ENCODE assay signal across 8 mouse cellular contexts in genomic region chr19:28967652-28968051, GRCm38 (mm10). TPM values are rescaled to one million over a fixed set of nuclear protein-coding genes. Genes with fewer than 3 reads are reported as not detected.
DNase-seq lines count a peak whose midpoint lies in the region; ATAC-seq and TF ChIP-seq lines count a peak whose summit lies in the region.

Gene 4430402I18Rik, minus strand, starts transcription at chr19:28967800.

- peak within 1 kb of the TSS; percentile 5; the same call in 1 of the 2 replicates for H3K4me3 ChIP-seq in layer of hippocampus, adult 2 months
- H3K4me3 ChIP-seq in intestine, postnatal 0 days (ENCODE audit: low read depth, low read length): no peak within 1 kb of the TSS

- no peaks in the 10 kb centered on the region for H3K9me3 ChIP-seq in intestine, postnatal 0 days (ENCODE audit: control insufficient read depth)

- WGBS in intestine, postnatal 0 days: 20% methylated on average over 11 of the region's 11 CpGs

- no peak within 1 kb of the TSS for H3K4me2 ChIP-seq in intestine, postnatal 0 days (replicated peaks; ENCODE audit: low read depth)

- H3K27me3 ChIP-seq in intestine, postnatal 0 days (replicated peaks; ENCODE audit: control insufficient read depth, insufficient read depth, low read length): no peaks in the 10 kb centered on the region

- H3K4me1 ChIP-seq in intestine, postnatal 0 days (replicated peaks; ENCODE audit: control insufficient read depth, insufficient read depth, low read length): no peaks in the 10 kb centered on the region

- no peak for ATAC-seq in intestine, postnatal 0 days

- no peaks in the 10 kb centered on the region for H3K36me3 ChIP-seq in intestine, postnatal 0 days (ENCODE audit: control insufficient read depth, insufficient read depth)

- intact Hi-C loops in left cerebral cortex, postnatal 36 days (cut with DNase I): loop anchor here (5.0 kb wide), 1 partner anchor 130 kb away; the partner anchor contains the start of gene Slc1a1

- peak within 1 kb of the TSS; percentile 12; the same call in 1 of the 2 replicates for H3K27ac ChIP-seq in layer of hippocampus, adult 2 months
- no peak within 1 kb of the TSS for H3K27ac ChIP-seq in intestine, postnatal 0 days (ENCODE audit: low read depth, low read length)

- no peak within 1 kb of the TSS for H3K9ac ChIP-seq in intestine, postnatal 0 days (ENCODE audit: low read depth, low read length)

- no peak for TF ChIP-seq CTCF in layer of hippocampus, adult 2 months (conservative IDR thresholded peaks at IDR 0.05)
- no peak for TF ChIP-seq CTCF in intestine, postnatal 0 days (IDR thresholded peaks at IDR 0.05; ENCODE audit: low read depth)

- no peak for DNase-seq in layer of hippocampus, adult 2 months (ENCODE audit: low spot score in 2 of 2)
- no peak for DNase-seq in layer of hippocampus, adult 11-12 months (ENCODE audit: low spot score)
- DNase-seq in gonadal fat pad, adult 2 months (ENCODE audit: low read depth): no peak
- DNase-seq in left cerebral cortex, postnatal 36 days (ENCODE audit: low spot score in 2 of 2): peak; percentile 41 to 50
- peak; percentile 79 for DNase-seq in retina, embryonic 14.5 days (ENCODE audit: low spot score)
- no peak for DNase-seq in thymus, postnatal 0 days (ENCODE audit: low spot score)
- no peak for DNase-seq in cerebellum, adult 11-12 months

RNA-seq across cellular contexts. Expression of gene 4430402I18Rik, which starts in this region (rescaled TPM):
- total RNA-seq in layer of hippocampus, adult 2 months (2021): 1 to 10 TPM; 7.4 to 9.2 TPM
- polyA plus RNA-seq in gonadal fat pad, adult 2 months (2012; rRNA removed): 10.0 and 12.4 TPM in 2 replicates
- 1 to 10 TPM; 6.0 to 8.7 TPM for total RNA-seq in left cerebral cortex, postnatal 36 days (2021)
- polyA plus RNA-seq in intestine, postnatal 0 days (2015; fragmentation: Nextera tagmentation; extraction: Ambion mirVana): 3.8 and 4.8 TPM in 2 replicates
- polyA plus RNA-seq in thymus, postnatal 0 days (2015; fragmentation: Nextera tagmentation; extraction: Ambion mirVana): 0.42 and 0.83 TPM in 2 replicates

Comparison
In these comparisons a context has a peak if more than half of its experiments do, and no peak if none do; other contexts are left out.
1. DNase-seq: peak in left cerebral cortex, postnatal 36 days (2 of 2) and retina, embryonic 14.5 days (single experiment); none in layer of hippocampus, adult 2 months (0 of 2), layer of hippocampus, adult 11-12 months (single experiment), gonadal fat pad, adult 2 months (single experiment), thymus, postnatal 0 days (single experiment) and cerebellum, adult 11-12 months (single experiment).